Mouse (Mus musculus): ENCODE data around the gene Kif21a. TPM values are rescaled to one million over a fixed set of nuclear protein-coding genes. Genes with fewer than 3 reads are reported as not detected.

Gene Kif21a
- polyA plus RNA-seq (2012; rRNA removed), result 5.8 and 8.4 TPM in 2 replicates

- Histone ChIP-seq H3K4me3 (replicated peaks; ENCODE audit: extremely low read depth, low read depth, low read length) (peak within 1 kb of the TSS; percentile 82), H3K4me1 (ENCODE audit: control insufficient read depth, insufficient read depth, low read length) (peaks cover 3% of the 10 kb centered on the region; the same call in 1 of the 2 replicates)
- peak; percentile 73 for DNase-seq
- TF ChIP-seq POLR2A (IDR thresholded peaks at IDR 0.05; ENCODE audit: borderline replicate concordance, extremely low read depth, low read depth, low read length), result no peak; the same call in 1 of the 2 replicates
- no peak for TF ChIP-seq CTCF (IDR thresholded peaks at IDR 0.05; ENCODE audit: insufficient read depth, low read length)
- WGBS, result under 1% methylated on average over 87 of the region's 89 CpGs
These were observed at the start of gene Kif21a for GRCm38 (mm10) chr15:91049496-91050441. Kif21a (minus strand) TSS chr15:91049948.

- Histone ChIP-seq H3K4me1 (ENCODE audit: control insufficient read depth, insufficient read depth, low read length) (no peaks in the 10 kb centered on the region), H3K4me3 (replicated peaks; ENCODE audit: extremely low read depth, low read depth, low read length) (no peak overlapping the region)
- TF ChIP-seq POLR2A (IDR thresholded peaks at IDR 0.05; ENCODE audit: borderline replicate concordance, extremely low read depth, low read depth, low read length) (no peak), CTCF (IDR thresholded peaks at IDR 0.05; ENCODE audit: insufficient read depth, low read length) (no peak)
- no peak for DNase-seq
- 78% methylated on average over 6 of the region's 6 CpGs for WGBS
These were observed 46.9 kb upstream of the Kif21a start for GRCm38 (mm10) chr15:91096606-91097005.

- TF ChIP-seq POLR2A (IDR thresholded peaks at IDR 0.05; ENCODE audit: borderline replicate concordance, extremely low read depth, low read depth, low read length) (no peak), CTCF (IDR thresholded peaks at IDR 0.05; ENCODE audit: insufficient read depth, low read length) (no peak)
- DNase-seq, result no peak
- 83% methylated on average over 7 of the region's 7 CpGs for WGBS
These were observed 39.7 kb upstream of the Kif21a start for GRCm38 (mm10) chr15:91089427-91089826.

GRCm38 (mm10) chr15:91088071-91088470 lies 38.3 kb upstream of the Kif21a start:
- 44% methylated on average over 12 of the region's 12 CpGs for WGBS
- TF ChIP-seq CTCF (IDR thresholded peaks at IDR 0.05; ENCODE audit: insufficient read depth, low read length), result no peak
- no peak for TF ChIP-seq POLR2A (IDR thresholded peaks at IDR 0.05; ENCODE audit: borderline replicate concordance, extremely low read depth, low read depth, low read length)
- no peak for DNase-seq
- Histone ChIP-seq H3K4me1 (ENCODE audit: control insufficient read depth, insufficient read depth, low read length) (no peaks in the 10 kb centered on the region), H3K4me3 (replicated peaks; ENCODE audit: extremely low read depth, low read depth, low read length) (no peak overlapping the region)

More at GRCm38 (mm10) chr15:91089427-91089826, 39.7 kb upstream of the Kif21a start:
- Histone ChIP-seq H3K4me3 (replicated peaks; ENCODE audit: extremely low read depth, low read depth, low read length) (no peak overlapping the region), H3K4me1 (ENCODE audit: control insufficient read depth, insufficient read depth, low read length) (no peaks in the 10 kb centered on the region)

- 52% methylated on average over 15 of the region's 15 CpGs for WGBS
- TF ChIP-seq POLR2A (IDR thresholded peaks at IDR 0.05; ENCODE audit: borderline replicate concordance, extremely low read depth, low read depth, low read length) (no peak), CTCF (IDR thresholded peaks at IDR 0.05; ENCODE audit: insufficient read depth, low read length) (no peak)
- Histone ChIP-seq H3K4me1 (ENCODE audit: control insufficient read depth, insufficient read depth, low read length) (peaks cover 2% of the 10 kb centered on the region; the same call in 1 of the 2 replicates), H3K4me3 (replicated peaks; ENCODE audit: extremely low read depth, low read depth, low read length) (no peak overlapping the region)
- DNase-seq, result no peak
These were observed 28.0 kb upstream of the Kif21a start for GRCm38 (mm10) chr15:91077457-91078410.

GRCm38 (mm10) chr15:91072440-91072839 lies 22.7 kb upstream of the Kif21a start:
- 53% methylated on average over 1 of the region's 1 CpGs for WGBS
- DNase-seq, result no peak
- Histone ChIP-seq H3K4me3 (replicated peaks; ENCODE audit: extremely low read depth, low read depth, low read length) (no peak overlapping the region), H3K4me1 (ENCODE audit: control insufficient read depth, insufficient read depth, low read length) (no peaks in the 10 kb centered on the region)
- TF ChIP-seq POLR2A (IDR thresholded peaks at IDR 0.05; ENCODE audit: borderline replicate concordance, extremely low read depth, low read depth, low read length), result no peak

GRCm38 (mm10) chr15:91064310-91064826 lies 14.6 kb upstream of the Kif21a start:
- Histone ChIP-seq H3K4me1 (ENCODE audit: control insufficient read depth, insufficient read depth, low read length) (no peaks in the 10 kb centered on the region), H3K4me3 (replicated peaks; ENCODE audit: extremely low read depth, low read depth, low read length) (no peak overlapping the region)
- TF ChIP-seq CTCF (IDR thresholded peaks at IDR 0.05; ENCODE audit: insufficient read depth, low read length) (no peak), POLR2A (IDR thresholded peaks at IDR 0.05; ENCODE audit: borderline replicate concordance, extremely low read depth, low read depth, low read length) (no peak)
- DNase-seq, result no peak
- WGBS, result 76% methylated on average over 12 of the region's 12 CpGs

GRCm38 (mm10) chr15:91063845-91064244 lies 14.1 kb upstream of the Kif21a start:
- 55% methylated on average over 7 of the region's 7 CpGs for WGBS
- DNase-seq, result no peak
- Histone ChIP-seq H3K4me1 (ENCODE audit: control insufficient read depth, insufficient read depth, low read length) (no peaks in the 10 kb centered on the region), H3K4me3 (replicated peaks; ENCODE audit: extremely low read depth, low read depth, low read length) (no peak overlapping the region)
- TF ChIP-seq POLR2A (IDR thresholded peaks at IDR 0.05; ENCODE audit: borderline replicate concordance, extremely low read depth, low read depth, low read length) (no peak), CTCF (IDR thresholded peaks at IDR 0.05; ENCODE audit: insufficient read depth, low read length) (no peak)

- no peak for DNase-seq
- Histone ChIP-seq H3K4me1 (ENCODE audit: control insufficient read depth, insufficient read depth, low read length) (no peaks in the 10 kb centered on the region), H3K4me3 (replicated peaks; ENCODE audit: extremely low read depth, low read depth, low read length) (no peak overlapping the region)
- TF ChIP-seq CTCF (IDR thresholded peaks at IDR 0.05; ENCODE audit: insufficient read depth, low read length) (no peak), POLR2A (IDR thresholded peaks at IDR 0.05; ENCODE audit: borderline replicate concordance, extremely low read depth, low read depth, low read length) (no peak)
- 72% methylated on average over 3 of the region's 3 CpGs for WGBS
These were observed 7.2 kb upstream of the Kif21a start for GRCm38 (mm10) chr15:91056866-91057342.
